ENCODE assay signal across 15 mouse cellular contexts in the genomic region with DNA sequence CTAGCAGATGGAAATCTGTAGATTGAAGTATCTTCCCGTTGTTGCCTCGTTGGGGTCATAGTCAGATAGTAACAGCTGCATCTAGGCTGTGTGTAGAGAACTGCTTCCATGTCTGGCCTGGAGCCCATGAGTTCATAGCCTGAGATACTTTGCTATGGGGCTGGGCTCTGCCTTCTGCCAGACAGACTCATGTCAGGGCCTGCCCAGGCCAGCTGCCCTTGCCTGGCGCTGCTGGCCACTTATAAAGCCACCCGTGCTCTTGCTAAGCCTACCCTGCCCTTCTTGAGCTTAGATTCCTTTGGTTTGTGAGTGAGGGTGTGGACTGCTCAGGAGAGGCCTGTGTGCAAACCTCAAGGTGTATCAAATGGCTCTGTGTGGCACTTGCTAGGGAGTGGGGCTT.
DNase-seq lines count a peak whose midpoint lies in the region; ATAC-seq lines count a peak whose summit lies in the region.
"Had no signal": no experiment of that assay in that cellular context is flagged by ENCODE, and none has a peak within 500 bp of the region (broad histone marks: within the 10 kb centered on the region; RNA-seq: fewer than 3 reads in every experiment).

No protein-coding gene starts in this region.

- peaks cover 25% of the 10 kb centered on the region for H3K4me1 ChIP-seq in stomach, embryonic 14.5 days (ENCODE audit: control insufficient read depth, insufficient read depth, low read length)

- no peak overlapping the region for H3K4me3 ChIP-seq in stomach, embryonic 14.5 days (ENCODE audit: low read depth, low read length)
- H3K4me3 ChIP-seq: liver, embryonic 15.5 days; neural tube, embryonic 12.5 days had no signal

- no peaks in the 10 kb centered on the region for H3K27me3 ChIP-seq in stomach, embryonic 14.5 days (ENCODE audit: control insufficient read depth, insufficient read depth, low read length)
- H3K27me3 ChIP-seq: liver, embryonic 15.5 days; neural tube, embryonic 12.5 days had no signal

- whole genome bisulfite sequencing in stomach, embryonic 14.5 days: 60% methylated on average over 4 of the region's 4 CpGs

- H3K4me2 ChIP-seq in stomach, embryonic 14.5 days (replicated peaks; ENCODE audit: low read depth, low read length): no peak overlapping the region
- H3K4me2 ChIP-seq: liver, embryonic 15.5 days; neural tube, embryonic 12.5 days had no signal

- no peaks in the 10 kb centered on the region for H3K9me3 ChIP-seq in stomach, embryonic 14.5 days (ENCODE audit: control insufficient read depth, low read depth, low read length)
- H3K9me3 ChIP-seq: liver, embryonic 15.5 days; neural tube, embryonic 12.5 days had no signal

- no peak overlapping the region for H3K9ac ChIP-seq in stomach, embryonic 14.5 days (replicated peaks; ENCODE audit: low read depth, low read length)
- H3K9ac ChIP-seq: liver, embryonic 15.5 days; neural tube, embryonic 12.5 days had no signal

- H3K27ac ChIP-seq in stomach, embryonic 14.5 days (ENCODE audit: low read length): peak overlapping the region; percentile 75
- H3K27ac ChIP-seq: liver, embryonic 15.5 days; neural tube, embryonic 12.5 days had no signal

- ATAC-seq in stomach, embryonic 14.5 days (ENCODE audit: insufficient number of reproducible peaks, insufficient read depth, low FRiP score, low read depth): peak; percentile 66

- peak; percentile 29 for DNase-seq in gastrocnemius, adult 18-20 months (ENCODE audit: low spot score)
- no peak for DNase-seq in gastrocnemius, postnatal 36 days
- DNase-seq in kidney, postnatal 14 days: peak; percentile 35
- no peak for DNase-seq in kidney, postnatal 36 days
- DNase-seq in lung, adult 18-20 months: peak; percentile 80 to 86
- no peak for DNase-seq in left cerebral cortex, adult 8-10 months (ENCODE audit: low spot score in 2 of 2)
- DNase-seq in right cerebral cortex, adult 18-20 months: no peak
- DNase-seq: adrenal gland, postnatal 14 days; embryo, embryonic 11 days; heart, postnatal 36 days; kidney, adult 9 months; midbrain, embryonic 14.5 days had no signal

- no peaks in the 10 kb centered on the region; the same call in 1 of the 2 replicates for H3K36me3 ChIP-seq in stomach, embryonic 14.5 days (ENCODE audit: control insufficient read depth, insufficient read depth, low read length)
- H3K36me3 ChIP-seq: liver, embryonic 15.5 days; neural tube, embryonic 12.5 days had no signal

- intact Hi-C loops in gastrocnemius, postnatal 36 days (cut with DNase I): loop anchor here (5.0 kb wide), 1 partner anchor 178 kb away; no protein-coding TSS in a partner anchor

Comparison
In these comparisons a context has a peak if more than half of its experiments do, and no peak if none do; other contexts are left out.
1. DNase-seq: peak in gastrocnemius, adult 18-20 months (single experiment), kidney, postnatal 14 days (single experiment) and lung, adult 18-20 months (2 of 2); none in gastrocnemius, postnatal 36 days (0 of 2), kidney, postnatal 36 days (0 of 2), left cerebral cortex, adult 8-10 months (0 of 2) and right cerebral cortex, adult 18-20 months (single experiment).